Mouse (Mus musculus) heart, embryonic 16.5 days (tissue): ENCODE measurements around the gene Gm28305. TPM values are rescaled to one million over a fixed set of nuclear protein-coding genes. Genes with fewer than 3 reads are reported as not detected.

Source experiments
- ATAC-seq: fragments of 200-750 bp; cut with Nextera tagmentation; replicated peaks from 2 replicates; pipeline ENCODE4 v1.8.0; 2017; ENCODE audit warnings: moderate number of reproducible peaks; ENCODE audit not compliant: insufficient read depth, low FRiP score; ENCODE audit errors: extremely low read depth
- H3K27ac ChIP-seq: fragments of 300-500 bp; sonication (generic); 2 replicates; pipeline ENCODE4 v1.5.1; 2014; ENCODE audit warnings: mild to moderate bottlenecking, low read length, control low read depth, moderate library complexity
- H3K27me3 ChIP-seq: fragments of 300-500 bp; sonication (generic); 2 replicates; pipeline ENCODE4 v1.6.1; 2014; ENCODE audit warnings: low read length, mixed read lengths; ENCODE audit not compliant: control insufficient read depth, insufficient read depth
- H3K36me3 ChIP-seq: fragments of 300-500 bp; sonication (generic); 2 replicates; pipeline ENCODE4 v1.6.1; 2014; ENCODE audit not compliant: control insufficient read depth, insufficient read depth
- H3K4me1 ChIP-seq: fragments of 300-500 bp; sonication (generic); 2 replicates; pipeline ENCODE4 v1.6.1; 2014; ENCODE audit warnings: low read length, mixed read lengths; ENCODE audit not compliant: control insufficient read depth, insufficient read depth
- H3K4me2 ChIP-seq: fragments of 300-500 bp; sonication (generic); 2 replicates; pipeline ENCODE4 v1.6.1; 2014; ENCODE audit warnings: low read depth, mild to moderate bottlenecking, control low read depth, low read length
- H3K4me3 ChIP-seq: fragments of 300-500 bp; sonication (generic); 2 replicates; pipeline ENCODE4 v1.5.1; 2014; ENCODE audit warnings: mild to moderate bottlenecking, control low read depth, low read length
- H3K9ac ChIP-seq: fragments of 300-500 bp; sonication (generic); 2 replicates; pipeline ENCODE4 v1.6.1; 2014; ENCODE audit warnings: low read length, control low read depth
- H3K9me3 ChIP-seq: fragments of 300-500 bp; sonication (generic); replicated peaks from 2 replicates; pipeline ENCODE4 v1.6.1; 2016; ENCODE audit warnings: low read length; ENCODE audit not compliant: control insufficient read depth
- WGBS: fragments of 180-500 bp; shearing (Covaris S2); extraction: QIAGEN DNeasy Blood & Tissue Kit; methylation state at CpG from one replicate; pipeline ENCODE4 v1.1.7; 2014; 5-methylcytosine and 5-hydroxymethylcytosine counted together
- polyA plus RNA-seq: library from polyadenylated mRNA; unstranded; fragments of >200 nt; fragmentation: Nextera tagmentation; extraction: Ambion mirVana; gene quantifications from 2 replicates; pipeline ENCODE4 v1.2.1, GENCODE M21; 2015

Gene Gm28305
- polyA plus RNA-seq, 1 experiment from 2014 or later = not detected

DNA sequence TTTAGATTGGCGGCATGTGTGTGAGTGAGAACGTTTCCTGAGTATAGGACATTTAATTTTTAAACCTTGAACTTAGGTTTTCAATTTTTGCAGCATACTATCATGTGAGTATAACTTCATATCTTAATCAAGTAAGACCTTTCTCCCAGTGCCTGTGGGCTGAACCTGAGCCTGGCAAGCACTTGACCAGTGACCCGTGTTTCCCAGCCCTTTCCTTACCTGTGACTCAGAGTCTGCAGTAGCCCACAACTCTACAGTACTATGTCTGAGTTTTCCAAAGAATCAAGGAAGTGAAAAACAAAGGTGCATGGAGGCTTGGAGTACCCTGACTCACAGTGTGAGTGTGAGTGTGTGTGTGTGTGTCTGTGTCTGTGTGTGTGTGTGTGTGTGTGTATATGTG, 39.6 kb downstream of the Gm28305 start:
- Histone ChIP-seq H3K36me3 (peaks cover 6% of the 10 kb centered on the region; the same call in 1 of the 2 replicates), H3K27me3 (no peaks in the 10 kb centered on the region), H3K9me3 (no peaks in the 10 kb centered on the region), H3K4me3 (no peak overlapping the region), H3K4me2 (no peak overlapping the region), H3K27ac (no peak overlapping the region), H3K9ac (no peak overlapping the region), H3K4me1 (no peaks in the 10 kb centered on the region)
- ATAC-seq = no peak
- WGBS = 78% methylated on average over 3 of the region's 3 CpGs

GRCm38 (mm10) chr9:104085730-104086429, 45.4 kb downstream of the Gm28305 start:
- Histone ChIP-seq H3K36me3 (peaks cover 8% of the 10 kb centered on the region; the same call in 1 of the 2 replicates), H3K4me1 (no peaks in the 10 kb centered on the region), H3K4me2 (no peak overlapping the region), H3K9me3 (no peaks in the 10 kb centered on the region), H3K27ac (no peak overlapping the region), H3K4me3 (no peak overlapping the region), H3K27me3 (no peaks in the 10 kb centered on the region), H3K9ac (no peak overlapping the region)
- ATAC-seq = no peak
- 63% methylated on average over 4 of the region's 4 CpGs for WGBS

DNA sequence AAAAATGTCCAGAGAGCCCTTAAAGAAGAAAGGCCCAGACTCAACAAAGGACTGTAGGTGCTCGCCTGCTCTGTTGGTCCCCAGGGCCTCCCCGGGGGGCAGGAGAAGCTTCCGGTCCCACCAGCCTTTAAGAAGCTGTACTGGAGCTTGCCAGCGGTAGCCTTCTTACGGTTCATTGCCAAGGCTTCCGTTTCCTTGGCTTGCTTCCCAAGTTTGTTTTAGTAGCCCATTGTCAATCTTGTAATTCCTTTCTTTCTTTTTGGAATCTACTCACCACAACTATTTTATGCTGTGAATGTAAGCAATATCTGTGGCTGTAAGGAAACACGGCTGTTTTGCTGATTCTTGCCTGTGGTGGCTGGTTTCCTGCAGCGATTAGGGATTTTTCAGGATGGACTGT, 48.1 kb downstream of the Gm28305 start:
- Histone ChIP-seq H3K9ac (no peak overlapping the region; the same call in 1 of the 2 replicates), H3K4me1 (no peaks in the 10 kb centered on the region), H3K4me3 (no peak overlapping the region), H3K27ac (peak overlapping the region; percentile 83), H3K4me2 (no peak overlapping the region), H3K9me3 (no peaks in the 10 kb centered on the region), H3K36me3 (peaks cover 5% of the 10 kb centered on the region; the same call in 1 of the 2 replicates), H3K27me3 (no peaks in the 10 kb centered on the region)
- ATAC-seq = no peak; the same call in 1 of the 2 replicates
- WGBS = 57% methylated on average over 8 of the region's 8 CpGs

GRCm38 (mm10) chr9:104092945-104093344, 52.5 kb downstream of the Gm28305 start:
- H3K27ac ChIP-seq = no peak overlapping the region
- WGBS = 81% methylated on average over 5 of the region's 5 CpGs
- ATAC-seq = no peak

GRCm38 (mm10) chr9:104098256-104098655, 57.8 kb downstream of the Gm28305 start:
- H3K4me3 ChIP-seq = no peak overlapping the region
- no peak for ATAC-seq
- 60% methylated on average over 5 of the region's 5 CpGs for whole genome bisulfite sequencing
- H3K9me3 ChIP-seq = no peaks in the 10 kb centered on the region
- H3K36me3 ChIP-seq = no peaks in the 10 kb centered on the region
- H3K9ac ChIP-seq = no peak overlapping the region
- no peak overlapping the region for H3K27ac ChIP-seq
- H3K4me2 ChIP-seq = no peak overlapping the region
- no peaks in the 10 kb centered on the region for H3K27me3 ChIP-seq
- peaks cover 4% of the 10 kb centered on the region for H3K4me1 ChIP-seq

More at GRCm38 (mm10) chr9:104092945-104093344, 52.5 kb downstream of the Gm28305 start:
- Histone ChIP-seq H3K9ac (no peak overlapping the region), H3K36me3 (0 out of 2 replicates have a peak, but pooled peaks cover 2% of the 10 kb centered on the region), H3K27me3 (no peaks in the 10 kb centered on the region), H3K4me3 (no peak overlapping the region), H3K4me2 (no peak overlapping the region), H3K9me3 (no peaks in the 10 kb centered on the region), H3K4me1 (no peaks in the 10 kb centered on the region)

DNA sequence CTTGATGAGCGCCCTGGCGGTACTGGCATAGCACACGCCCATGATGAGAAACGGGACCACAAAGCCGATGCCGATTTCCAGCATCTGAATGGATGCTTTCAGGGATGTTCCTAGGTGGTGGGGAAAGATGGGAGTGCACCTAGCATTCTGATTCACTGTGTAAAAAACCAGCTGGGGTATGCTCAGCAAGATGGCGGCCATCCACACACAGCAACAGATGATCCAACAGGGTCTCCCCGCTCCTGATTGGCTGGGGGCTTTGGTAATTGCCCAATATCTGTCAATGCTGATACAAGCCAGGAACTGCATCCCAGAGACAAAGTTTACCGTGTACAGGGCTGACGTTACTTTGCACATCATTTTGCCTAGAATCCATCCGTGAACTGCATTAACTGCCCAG, 58.6 kb downstream of the Gm28305 start:
- Histone ChIP-seq H3K9me3 (no peaks in the 10 kb centered on the region), H3K27ac (no peak overlapping the region), H3K4me1 (peaks cover 4% of the 10 kb centered on the region), H3K4me3 (no peak overlapping the region), H3K27me3 (no peaks in the 10 kb centered on the region), H3K9ac (no peak overlapping the region), H3K36me3 (no peaks in the 10 kb centered on the region), H3K4me2 (no peak overlapping the region)
- WGBS = 86% methylated on average over 11 of the region's 11 CpGs
- ATAC-seq = no peak

- no peaks in the 10 kb centered on the region for H3K9me3 ChIP-seq
- no peaks in the 10 kb centered on the region for H3K36me3 ChIP-seq
- no peaks in the 10 kb centered on the region for H3K27me3 ChIP-seq
- peaks cover 4% of the 10 kb centered on the region for H3K4me1 ChIP-seq
- 56% methylated on average over 7 of the region's 7 CpGs for WGBS
- 0 out of 2 replicates have a peak overlapping the region, but pooled peaks have one; percentile 19 for H3K4me2 ChIP-seq
- H3K9ac ChIP-seq = no peak overlapping the region
- ATAC-seq = no peak; the same call in 1 of the 2 replicates
- H3K4me3 ChIP-seq = no peak overlapping the region
- no peak overlapping the region for H3K27ac ChIP-seq
Observed at GRCm38 (mm10) chr9:104100822-104101221, 60.4 kb downstream of the Gm28305 start.

DNA sequence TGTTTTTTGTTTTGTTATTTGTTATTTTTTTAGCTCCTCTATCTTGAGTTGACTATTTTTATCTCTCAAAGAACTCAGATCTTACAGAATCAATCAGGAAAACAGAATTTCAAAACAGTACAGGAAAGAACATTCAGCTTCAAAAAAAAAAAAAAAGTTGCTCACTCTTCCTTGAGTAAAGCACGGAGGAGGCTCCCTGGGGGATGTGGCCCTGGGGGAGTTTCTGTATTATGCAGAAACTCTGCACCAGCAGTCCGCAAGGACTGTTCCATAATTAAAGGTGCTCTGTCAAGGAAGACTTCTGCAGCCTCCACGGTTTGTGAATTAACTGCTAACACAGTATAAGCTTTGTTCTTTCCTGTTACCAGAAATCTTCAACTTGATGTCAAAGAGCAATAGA, 61.0 kb downstream of the Gm28305 start:
- Histone ChIP-seq H3K9me3 (no peaks in the 10 kb centered on the region), H3K27me3 (no peaks in the 10 kb centered on the region), H3K4me1 (peaks cover 4% of the 10 kb centered on the region), H3K27ac (peak overlapping the region; percentile 56; the same call in 1 of the 2 replicates), H3K36me3 (no peaks in the 10 kb centered on the region), H3K4me3 (peak overlapping the region; percentile 17), H3K4me2 (peak overlapping the region; percentile 15), H3K9ac (no peak overlapping the region)
- WGBS = 46% methylated on average over 3 of the region's 3 CpGs
- no peak for ATAC-seq

GRCm38 (mm10) chr9:104102301-104102700, 61.8 kb downstream of the Gm28305 start:
- no peak overlapping the region for H3K9ac ChIP-seq
- peak overlapping the region; percentile 15; the same call in 1 of the 2 replicates for H3K4me2 ChIP-seq
- peaks cover 4% of the 10 kb centered on the region for H3K4me1 ChIP-seq
- peak overlapping the region; percentile 17 for H3K4me3 ChIP-seq
- no peaks in the 10 kb centered on the region for H3K9me3 ChIP-seq
- H3K36me3 ChIP-seq = no peaks in the 10 kb centered on the region
- ATAC-seq = peak; percentile 55
- peak overlapping the region; percentile 56 for H3K27ac ChIP-seq
- no peaks in the 10 kb centered on the region for H3K27me3 ChIP-seq
- WGBS = 24% methylated on average over 6 of the region's 6 CpGs
